Mouse (Mus musculus) neural tube, embryonic 10.5 days (tissue): ENCODE data around the gene Krt16.
"Not testable (repeated sequence)": the region's sequence is repeated elsewhere in the genome, so short reads cannot be mapped to it uniquely, and the experiment has no call there.

Source experiments
- DNase-seq: peaks from one replicate; pipeline ENCODE4 v3.0.0-alpha.2; 2017; ENCODE audit warnings: low spot score; ENCODE audit errors: extremely low spot score

Gene Krt16

GRCm38 (mm10) chr11:100257967-100258366 lies 9.3 kb upstream of the Krt16 start:
- DNase-seq, result no peak

DNA sequence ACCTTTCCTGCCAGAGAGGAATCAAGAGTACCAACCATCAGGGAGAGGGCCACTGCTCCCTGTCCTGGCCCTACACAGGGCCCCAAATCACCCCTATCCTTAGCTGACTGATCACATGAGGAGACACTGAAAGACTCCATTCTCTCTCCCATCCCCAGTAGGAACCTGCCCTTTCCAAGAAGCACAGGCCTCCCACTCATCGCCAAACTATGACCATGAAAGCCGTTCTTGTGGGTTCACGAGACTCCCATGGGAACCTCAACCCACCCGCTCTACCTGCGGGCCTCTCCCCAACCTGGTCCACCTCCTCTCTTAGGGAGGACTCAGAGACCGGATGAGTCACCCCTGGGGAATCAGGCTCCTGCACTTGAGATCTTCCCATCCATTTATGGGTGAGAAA lies 6.8 kb upstream of the Krt16 start:
- DNase-seq, result no peak

DNA sequence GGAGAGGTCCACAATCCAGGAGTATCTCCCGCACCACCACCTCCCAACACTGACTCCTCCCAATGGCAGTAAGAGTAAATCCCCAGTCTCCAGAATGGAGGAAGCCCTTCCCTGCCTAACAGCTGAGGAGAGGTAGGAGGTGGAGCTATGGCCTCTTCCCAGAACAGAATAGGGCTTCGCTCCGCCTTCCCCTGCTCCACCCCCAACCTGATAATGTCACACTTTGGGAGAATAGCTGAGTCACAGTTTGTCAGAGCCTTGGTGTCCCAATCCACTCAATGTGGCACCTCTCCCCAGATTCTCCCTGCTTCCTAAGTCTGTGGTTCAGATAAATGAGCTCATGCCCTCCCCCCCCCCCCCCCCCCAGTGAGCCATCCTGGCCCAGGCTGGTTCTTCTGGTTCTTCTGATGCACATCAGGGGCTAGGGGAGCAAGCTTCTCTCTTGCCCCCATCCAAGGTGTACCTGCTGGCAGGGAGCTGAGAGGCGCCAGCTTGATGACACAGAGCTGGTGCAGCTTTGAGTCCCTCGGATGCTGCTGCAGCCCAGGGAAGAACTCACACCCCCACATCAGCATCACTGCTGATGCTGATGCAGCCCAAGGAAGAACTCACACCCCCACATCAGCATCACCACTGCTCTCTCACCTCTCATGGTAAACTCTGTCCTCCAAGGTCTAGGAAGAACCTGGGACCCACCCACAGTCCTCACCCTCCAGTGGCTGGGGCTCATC lies 5.8 kb upstream of the Krt16 start:
- DNase-seq, result no peak

GRCm38 (mm10) chr11:100246471-100246870 lies 2.2 kb downstream of the Krt16 start:
- DNase-seq, result not testable (repeated sequence)

DNA sequence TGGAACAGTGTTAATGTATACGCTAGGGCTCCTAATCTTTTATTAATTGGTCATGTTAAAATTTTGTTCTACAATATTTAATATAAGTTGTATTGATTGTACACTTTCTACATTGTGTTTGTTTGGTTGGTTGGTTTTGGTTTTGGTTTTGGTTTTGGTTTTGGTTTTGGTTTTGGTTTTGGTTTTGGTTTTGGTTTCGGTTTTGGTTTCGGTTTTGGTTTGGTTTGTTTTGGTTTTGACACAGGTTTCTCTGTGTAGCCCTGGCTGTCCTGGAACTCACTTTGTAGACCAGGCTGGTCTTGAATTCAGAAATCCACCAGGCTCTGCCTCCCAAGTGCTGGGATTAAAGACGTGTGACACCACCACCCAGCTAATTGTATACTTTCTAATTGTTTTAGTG lies 8.4 kb downstream of the Krt16 start:
- not testable (repeated sequence) for DNase-seq

- DNase-seq, result no peak
Observed at GRCm38 (mm10) chr11:100221741-100222140, 27.0 kb downstream of the Krt16 start.

DNA sequence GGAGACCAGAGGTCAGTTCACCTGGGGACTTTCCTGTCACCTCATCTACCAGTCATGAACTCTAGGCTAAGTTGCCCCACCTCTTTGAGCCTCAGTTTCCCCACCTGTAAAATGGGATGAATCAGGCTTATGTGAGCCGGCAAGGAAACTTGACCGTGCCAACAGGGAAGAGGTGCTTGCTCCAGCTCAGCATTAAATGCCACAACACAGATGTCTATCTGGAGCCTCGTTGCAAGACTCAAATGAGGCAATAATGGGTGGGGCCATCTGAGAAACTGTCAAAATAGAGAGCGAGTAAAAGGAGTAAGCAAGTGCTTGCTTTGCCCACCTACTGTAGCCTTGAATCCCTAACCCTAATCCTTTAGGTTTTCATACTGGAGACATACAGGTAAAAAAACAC lies 29.4 kb downstream of the Krt16 start:
- no peak for DNase-seq

DNA sequence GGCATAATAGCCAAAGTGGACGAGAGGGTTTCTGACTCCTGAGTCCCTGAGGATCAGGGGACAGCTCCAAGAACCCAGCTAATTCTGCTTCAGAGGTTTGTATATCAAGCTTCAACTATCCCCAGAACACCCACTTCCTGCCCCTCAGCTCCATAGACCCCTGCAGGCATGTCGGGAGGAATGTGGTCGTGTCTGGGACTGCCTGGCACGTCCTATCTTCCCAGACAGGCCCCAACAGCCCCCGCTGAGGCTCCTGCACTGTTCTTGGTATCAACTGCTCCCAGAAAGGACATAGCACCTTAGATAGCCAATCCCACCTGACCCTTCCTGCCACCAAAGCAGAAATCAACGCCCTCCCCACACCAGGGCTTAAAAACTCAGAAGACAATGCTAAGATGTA lies 40.2 kb downstream of the Krt16 start:
- no peak for DNase-seq

DNA sequence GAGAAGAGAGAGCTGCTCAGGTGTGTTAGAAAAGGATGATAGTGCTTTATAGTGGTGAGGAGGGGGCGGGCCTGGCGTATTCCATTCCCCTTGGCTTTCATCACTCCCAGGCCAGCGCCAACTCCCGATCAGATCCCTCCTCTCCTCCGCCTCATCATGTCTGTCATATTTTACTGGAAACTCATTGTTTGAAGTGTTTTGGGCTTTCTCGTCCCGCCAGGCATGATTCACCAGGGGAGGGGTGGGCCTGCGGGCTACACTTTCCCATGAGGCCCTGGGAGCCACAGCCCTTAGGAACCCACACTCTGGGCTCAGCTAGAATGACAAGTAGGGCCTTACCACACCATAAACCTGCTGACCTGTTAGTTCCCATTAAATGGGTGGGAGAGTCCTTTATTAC lies 41.2 kb downstream of the Krt16 start, which contains the start of gene Krt14:
TSS of gene Krt14 (minus strand) at position 51 of the 400 bp plus-strand sequence.
- DNase-seq, result no peak

DNA sequence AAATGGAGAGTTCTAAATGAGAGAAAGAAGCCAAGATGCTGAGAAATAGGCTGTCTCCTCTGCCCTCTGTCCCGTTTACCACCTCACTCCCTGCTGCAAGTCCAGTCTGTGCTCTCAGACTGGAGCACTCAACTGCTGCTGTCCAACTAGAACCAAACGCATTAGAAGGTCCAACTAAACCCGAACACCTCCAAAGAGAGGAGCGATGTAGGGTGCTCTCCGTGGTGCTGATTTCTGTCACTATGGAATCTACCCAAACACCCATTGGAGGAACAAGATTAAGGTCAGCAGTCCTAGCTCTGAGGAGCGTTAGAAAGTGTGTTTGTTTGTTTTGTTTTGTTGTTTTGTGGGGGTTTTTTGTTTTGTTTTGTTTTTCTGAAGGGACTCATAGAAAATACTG lies 45.3 kb downstream of the Krt16 start:
- peak; percentile 49 for DNase-seq

- no peak for DNase-seq
Observed at GRCm38 (mm10) chr11:100202906-100203305, 45.8 kb downstream of the Krt16 start.

- DNase-seq, result peak; percentile 18
Observed at GRCm38 (mm10) chr11:100200104-100200820, 48.4 kb downstream of the Krt16 start.

GRCm38 (mm10) chr11:100198666-100199065 lies 50.0 kb downstream of the Krt16 start:
- no peak for DNase-seq
